Mouse (Mus musculus) MEL (cell line): ENCODE results near the gene Ddx59. TPM values are rescaled to one million over a fixed set of nuclear protein-coding genes. Genes with fewer than 3 reads are reported as not detected.

Experiments used
- DNase-seq: peaks from one replicate; pipeline ENCODE4 v3.0.0; 2011; ENCODE audit warnings: low read depth, low spot score
- H3K27ac ChIP-seq: 2 replicates; pipeline ENCODE4 v1.5.1; 2012; ENCODE audit warnings: low read depth, mild to moderate bottlenecking, control low read depth, low read length, moderate library complexity; ENCODE audit not compliant: control insufficient read depth
- H3K27me3 ChIP-seq, 2 experiments: fragments of 150-350 bp in 1 of 2; sonication (generic) in 1 of 2; 2 replicates each; pipeline ENCODE4 v1.6.1; 2012; ENCODE audit warnings: low read length in 2 of 2, mild to moderate bottlenecking in 2 of 2, improper control_type of control experiment in 1 of 2, moderate library complexity in 1 of 2; ENCODE audit not compliant: insufficient read depth in 2 of 2, control insufficient read depth in 1 of 2
- H3K36me3 ChIP-seq, 2 experiments: 2 replicates each; pipeline ENCODE4 v1.6.1; 2012 to 2014; ENCODE audit warnings: low read length in 2 of 2, improper control_type of control experiment in 1 of 2, inconsistent platforms in 1 of 2, mild to moderate bottlenecking in 1 of 2; ENCODE audit not compliant: insufficient read depth in 2 of 2, control insufficient read depth in 1 of 2
- H3K4me1 ChIP-seq, 2 experiments: fragments of 150-350 bp in 1 of 2; sonication (generic) in 1 of 2; 2 replicates each; pipeline ENCODE4 v1.6.1; 2012; ENCODE audit warnings: low read length in 2 of 2, improper control_type of control experiment in 1 of 2, mild to moderate bottlenecking in 1 of 2; ENCODE audit not compliant: insufficient read depth in 2 of 2, control insufficient read depth in 1 of 2
- H3K4me3 ChIP-seq, 2 experiments: fragments of 150-350 bp in 1 of 2; sonication (generic) in 1 of 2; 2 replicates each; pipeline ENCODE4 v1.5.1; 2012; ENCODE audit warnings: low read depth in 2 of 2, low read length in 2 of 2, mild to moderate bottlenecking in 2 of 2, moderate library complexity in 2 of 2, control low read depth in 1 of 2, improper control_type of control experiment in 1 of 2; ENCODE audit not compliant: control insufficient read depth in 1 of 2, insufficient read depth in 1 of 2
- H3K79me2 ChIP-seq: 2 replicates; pipeline ENCODE4 v1.6.1; 2012; ENCODE audit warnings: mild to moderate bottlenecking, low read length, moderate library complexity; ENCODE audit not compliant: control insufficient read depth, poor library complexity, insufficient read depth
- H3K9ac ChIP-seq: 2 replicates; pipeline ENCODE4 v1.6.1; 2012; ENCODE audit warnings: low read depth, mild to moderate bottlenecking, control low read depth, low read length, moderate library complexity; ENCODE audit not compliant: control insufficient read depth, poor library complexity, severe bottlenecking
- H3K9me3 ChIP-seq: fragments of 150-350 bp; sonication (generic); replicated peaks from 2 replicates; pipeline ENCODE4 v1.6.1; 2012; ENCODE audit warnings: mild to moderate bottlenecking, low read length, improper control_type of control experiment, moderate library complexity; ENCODE audit not compliant: insufficient read depth
- BHLHE40 ChIP-seq: IDR thresholded peaks from 2 replicates; pipeline ENCODE4 v1.6.1; 2012; ENCODE audit warnings: low read depth, mild to moderate bottlenecking, inconsistent platforms, low read length, improper control_type of control experiment, borderline replicate concordance
- CHD1 ChIP-seq: IDR thresholded peaks from 2 replicates; pipeline ENCODE4 v1.6.1; 2012; ENCODE audit warnings: low read depth, mild to moderate bottlenecking, inconsistent platforms, low read length, improper control_type of control experiment
- CHD2 ChIP-seq: IDR thresholded peaks from 2 replicates; pipeline ENCODE4 v1.6.1; 2011; ENCODE audit warnings: low read length, improper control_type of control experiment
- CTCF ChIP-seq, 3 experiments: IDR thresholded peaks in 2 of 3; conservative IDR thresholded peaks in 1 of 3; 2 replicates each; pipeline ENCODE4 v1.5.1; 2011 to 2012; ENCODE audit warnings: low read length in 3 of 3, low read depth in 2 of 3, mild to moderate bottlenecking in 2 of 3, improper control_type of control experiment in 1 of 3, inconsistent platforms in 1 of 3, mixed read lengths in 1 of 3, moderate library complexity in 1 of 3; ENCODE audit not compliant: control insufficient read depth in 1 of 3, insufficient read depth in 1 of 3, poor library complexity in 1 of 3, severe bottlenecking in 1 of 3
- E2F4 ChIP-seq: IDR thresholded peaks from 2 replicates; pipeline ENCODE4 v1.6.1; 2011; ENCODE audit warnings: low read depth, low read length, improper control_type of control experiment, borderline replicate concordance
- ETS1 ChIP-seq: IDR thresholded peaks from 2 replicates; pipeline ENCODE4 v1.6.1; 2012; ENCODE audit warnings: low read depth, mild to moderate bottlenecking, inconsistent platforms, low read length, improper control_type of control experiment, moderate library complexity
- GABPA ChIP-seq: IDR thresholded peaks from 2 replicates; pipeline ENCODE4 v1.6.1; 2012; ENCODE audit warnings: low read depth, mild to moderate bottlenecking, inconsistent platforms, low read length, improper control_type of control experiment, moderate library complexity
- HCFC1 ChIP-seq: IDR thresholded peaks from 2 replicates; pipeline ENCODE4 v1.6.1; 2012; ENCODE audit warnings: low read depth, mild to moderate bottlenecking, inconsistent platforms, low read length, improper control_type of control experiment, moderate library complexity
- KAT2A ChIP-seq: conservative IDR thresholded peaks from 2 replicates; pipeline ENCODE4 v1.6.1; 2012; ENCODE audit warnings: low read depth, low read length, improper control_type of control experiment, inconsistent platforms
- MAFK ChIP-seq: IDR thresholded peaks from 2 replicates; pipeline ENCODE4 v1.6.1; 2011; ENCODE audit warnings: low read depth, mild to moderate bottlenecking, low read length, improper control_type of control experiment, borderline replicate concordance
- MAX ChIP-seq: IDR thresholded peaks from 2 replicates; pipeline ENCODE4 v1.6.1; 2011; ENCODE audit warnings: low read length, improper control_type of control experiment
- MAZ ChIP-seq: IDR thresholded peaks from 2 replicates; pipeline ENCODE4 v1.6.1; 2012; ENCODE audit warnings: low read depth, mild to moderate bottlenecking, inconsistent platforms, low read length, improper control_type of control experiment
- MXI1 ChIP-seq: IDR thresholded peaks from 2 replicates; pipeline ENCODE4 v1.6.1; 2011; ENCODE audit warnings: mild to moderate bottlenecking, low read depth, low read length, improper control_type of control experiment
- MYB ChIP-seq: IDR thresholded peaks from 2 replicates; pipeline ENCODE4 v1.6.1; 2011; ENCODE audit warnings: mild to moderate bottlenecking, low read depth, low read length, improper control_type of control experiment
- NELFE ChIP-seq: IDR thresholded peaks from 2 replicates; pipeline ENCODE4 v1.6.1; 2011; ENCODE audit warnings: low read depth, low read length, improper control_type of control experiment
- NRF1 ChIP-seq: IDR thresholded peaks from 2 replicates; pipeline ENCODE4 v1.6.1; 2014; ENCODE audit warnings: low read depth, mild to moderate bottlenecking, inconsistent platforms, low read length, improper control_type of control experiment, moderate library complexity; ENCODE audit not compliant: poor library complexity, insufficient read depth, severe bottlenecking
- POLR2A ChIP-seq, 2 experiments: IDR thresholded peaks; 2 replicates each; pipeline ENCODE4 v1.6.1; 2011 to 2012; ENCODE audit warnings: low read length in 2 of 2, mild to moderate bottlenecking in 2 of 2, control low read depth in 1 of 2, improper control_type of control experiment in 1 of 2, low read depth in 1 of 2, moderate library complexity in 1 of 2; ENCODE audit not compliant: control insufficient read depth in 1 of 2, insufficient read depth in 1 of 2, poor library complexity in 1 of 2
- SIN3A ChIP-seq: IDR thresholded peaks from 2 replicates; pipeline ENCODE4 v1.6.1; 2012; ENCODE audit warnings: low read length, improper control_type of control experiment, inconsistent platforms
- SMC3 ChIP-seq: IDR thresholded peaks from 2 replicates; pipeline ENCODE4 v1.6.1; 2011; ENCODE audit warnings: low read depth, low read length, improper control_type of control experiment
- TBP ChIP-seq: IDR thresholded peaks from 2 replicates; pipeline ENCODE4 v1.8.0; 2011; ENCODE audit warnings: low read depth, low read length, improper control_type of control experiment
- TCF12 ChIP-seq: IDR thresholded peaks from 2 replicates; pipeline ENCODE4 v1.6.1; 2014; ENCODE audit warnings: low read depth, mild to moderate bottlenecking, inconsistent platforms, low read length, improper control_type of control experiment, moderate library complexity
- UBTF ChIP-seq: IDR thresholded peaks from 2 replicates; pipeline ENCODE4 v1.6.1; 2012; ENCODE audit warnings: low read depth, mild to moderate bottlenecking, inconsistent platforms, low read length, improper control_type of control experiment, moderate library complexity, borderline replicate concordance; ENCODE audit not compliant: insufficient read depth
- USF1 ChIP-seq: IDR thresholded peaks from 2 replicates; pipeline ENCODE4 v1.6.1; 2014; ENCODE audit warnings: low read depth, mild to moderate bottlenecking, inconsistent platforms, low read length, improper control_type of control experiment, moderate library complexity
- USF2 ChIP-seq, 2 experiments: IDR thresholded peaks; 2 replicates each; pipeline ENCODE4 v1.6.1; 2011 to 2012; ENCODE audit warnings: improper control_type of control experiment in 2 of 2, low read length in 2 of 2, borderline replicate concordance in 1 of 2, inconsistent platforms in 1 of 2, low read depth in 1 of 2, mild to moderate bottlenecking in 1 of 2; ENCODE audit not compliant: insufficient read depth in 1 of 2
- ZNF384 ChIP-seq: IDR thresholded peaks from 2 replicates; pipeline ENCODE4 v1.6.1; 2012; ENCODE audit warnings: low read depth, mild to moderate bottlenecking, inconsistent platforms, low read length, improper control_type of control experiment
- polyA plus RNA-seq, 2 experiments: library from polyadenylated mRNA; stranded (reverse) in 1 of 2; unstranded in 1 of 2; fragments of >175 nt in 1 of 2; fragments of >200 nt in 1 of 2; gene quantifications; 2 replicates each; pipeline versions ENCODE4 v1.2.1 to v1.2.4; 2012; ENCODE audit warnings: low replicate concordance in 2 of 2, low read depth in 1 of 2; ENCODE audit not compliant: insufficient read length in 2 of 2, insufficient read depth in 1 of 2, missing spikeins in 1 of 2
- total RNA-seq: library from RNA; depleted of rRNA; stranded (reverse); fragments of 300-350 nt; gene quantifications from 2 replicates; pipeline ENCODE4 v1.2.3, GENCODE M21; 2012

The Ddx59 gene
- total and polyA plus RNA-seq, 3 experiments = 6.0 to 6.9 TPM; not detected in 1

DNA sequence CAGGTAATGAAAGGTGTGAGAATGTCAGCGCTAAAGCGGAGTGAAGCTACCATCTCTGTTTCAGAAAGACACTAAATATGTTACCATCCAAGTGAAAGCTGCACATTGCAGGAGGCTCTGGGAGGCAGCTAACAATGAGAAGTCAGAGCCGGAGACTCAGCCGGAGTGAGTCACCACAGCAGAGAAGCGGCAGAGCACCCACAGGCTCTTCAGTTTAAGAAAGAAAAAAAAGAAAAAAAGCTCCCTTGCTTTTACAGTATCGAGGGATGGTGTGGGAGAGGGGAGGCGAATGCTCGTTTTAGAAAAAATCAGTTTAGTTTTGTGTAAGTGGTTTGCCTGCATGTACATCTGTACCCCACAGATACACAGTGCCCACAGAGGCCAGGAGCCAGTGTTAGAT, 13.8 kb upstream of the Ddx59 start:
- Histone ChIP-seq H3K4me3 (no peak overlapping the region), H3K9me3 (no peaks in the 10 kb centered on the region), H3K9ac (no peak overlapping the region), H3K79me2 (no peaks in the 10 kb centered on the region), H3K4me1 (no peaks in the 10 kb centered on the region), H3K27me3 (peaks cover 4% of the 10 kb centered on the region in 2 experiments; a peak in 3 of 4 replicates), H3K27ac (no peak overlapping the region), H3K36me3 (no peaks in the 10 kb centered on the region)
- no peak for DNase-seq
- TF ChIP-seq GABPA = no peak
- TF ChIP-seq NRF1 = no peak
- TF ChIP-seq MAFK = no peak
- no peak for TF ChIP-seq SIN3A
- TF ChIP-seq SMC3 = no peak
- TF ChIP-seq NELFE = no peak
- TF ChIP-seq CTCF (IDR thresholded peaks at IDR 0.05 in 2 of 3, conservative IDR thresholded peaks at IDR 0.05 in 1 of 3; ENCODE audit: control insufficient read depth in 1 of 3, insufficient read depth in 1 of 3, low read depth in 2 of 3, low read length in 3 of 3, poor library complexity in 1 of 3, severe bottlenecking in 1 of 3) = no peak
- no peak for TF ChIP-seq MXI1
- no peak for TF ChIP-seq HCFC1
- TF ChIP-seq MAX = no peak
- TF ChIP-seq TCF12 = no peak
- no peak for TF ChIP-seq POLR2A (IDR thresholded peaks at IDR 0.05; ENCODE audit: control insufficient read depth in 1 of 2, insufficient read depth in 1 of 2, low read depth in 1 of 2, low read length in 2 of 2, poor library complexity in 1 of 2)
- TF ChIP-seq KAT2A = no peak
- no peak for TF ChIP-seq ZNF384
- no peak for TF ChIP-seq UBTF
- TF ChIP-seq MAZ = no peak
- TF ChIP-seq CHD2 = no peak

DNA sequence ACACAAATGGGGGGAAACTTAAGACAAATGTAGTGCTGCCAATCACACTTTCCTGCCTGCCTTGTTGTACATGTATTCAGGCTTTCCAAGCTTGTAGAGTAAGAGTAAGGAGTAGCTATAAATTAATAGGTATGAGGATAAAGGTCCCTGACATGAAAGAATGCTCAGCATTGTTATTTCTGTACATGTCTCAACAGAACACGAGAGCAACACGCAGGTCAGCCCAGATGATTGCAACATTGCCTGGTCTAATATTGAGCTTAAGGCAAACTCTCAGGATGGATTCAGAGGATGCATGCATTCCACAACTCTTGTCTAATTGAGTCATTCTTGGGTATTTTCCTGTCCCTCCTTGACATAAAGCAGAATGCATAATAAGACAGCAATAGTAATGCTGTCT, 5.4 kb upstream of the Ddx59 start:
- no peak overlapping the region for H3K4me3 ChIP-seq
- peaks cover 0 to 2% of the 10 kb centered on the region in 2 experiments; a peak in 3 of 4 replicates for H3K27me3 ChIP-seq
- no peak for DNase-seq
- H3K9me3 ChIP-seq = no peaks in the 10 kb centered on the region
- no peaks in the 10 kb centered on the region for H3K36me3 ChIP-seq
- H3K27ac ChIP-seq = no peak overlapping the region
- no peaks in the 10 kb centered on the region for H3K4me1 ChIP-seq
- TF ChIP-seq MXI1 (no peak), USF1 (no peak), CHD1 (no peak), ETS1 (no peak), NRF1 (no peak), TBP (no peak), BHLHE40 (no peak), E2F4 (no peak), TCF12 (no peak), MYB (no peak), USF2 (IDR thresholded peaks at IDR 0.05; ENCODE audit: borderline replicate concordance in 1 of 2, insufficient read depth in 1 of 2, low read depth in 1 of 2, low read length in 2 of 2) (no peak)
- H3K9ac ChIP-seq = no peak overlapping the region
- no peaks in the 10 kb centered on the region; the same call in 1 of the 2 replicates for H3K79me2 ChIP-seq
